Mouse (Mus musculus) small intestine, adult 2 months (tissue): ENCODE measurements at regions not wholly inside any gene's neighbourhood (a gene's known extent, or its start where the extent isn't known, plus 50 kb on each side); places are given as distances from the start of the nearest gene placed in this dataset.

Experiments used
- CTCF ChIP-seq: fragments of 200-500 bp; IDR thresholded peaks from 2 replicates; pipeline ENCODE4 v1.5.1; 2012; ENCODE audit warnings: low read depth, mild to moderate bottlenecking, control low read depth, inconsistent platforms, low read length, moderate library complexity, mixed read lengths; ENCODE audit not compliant: insufficient replicate concordance, insufficient read length; ENCODE audit errors: extremely low read depth
- POLR2A ChIP-seq: fragments of 200-500 bp; IDR thresholded peaks from 2 replicates; pipeline ENCODE4 v1.6.1; 2012; ENCODE audit warnings: low read depth, mild to moderate bottlenecking, control low read depth, inconsistent platforms, low read length, moderate library complexity

DNA sequence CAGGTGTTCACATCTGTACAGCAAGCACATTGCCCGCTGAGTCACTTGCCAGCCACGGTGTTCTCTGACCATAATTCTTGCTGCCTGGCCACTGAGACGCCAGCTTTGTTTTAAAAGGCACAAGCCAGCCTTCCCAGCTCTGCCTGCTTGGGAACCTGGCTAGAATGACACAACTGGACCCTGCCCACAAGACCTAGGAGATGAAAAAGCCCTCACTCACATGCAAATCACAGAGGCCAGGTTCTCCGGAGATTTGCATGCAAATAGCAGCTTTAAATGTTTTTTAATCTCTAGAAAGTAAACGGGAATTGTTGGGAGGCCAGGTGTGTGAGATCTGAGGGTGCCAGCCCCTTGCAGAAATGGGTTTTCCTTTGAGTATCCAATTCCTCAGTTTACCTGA is 71.9 kb downstream of the 1810010D01Rik start:
- TF ChIP-seq POLR2A (no peak), CTCF (no peak)
